Mouse (Mus musculus) lung, postnatal 4 days (tissue): ENCODE data around the gene Dnm1.

Source experiments
- DNase-seq, 2 experiments: peaks; one replicate each; pipeline ENCODE4 v3.0.0; 2021

The Dnm1 gene

DNA sequence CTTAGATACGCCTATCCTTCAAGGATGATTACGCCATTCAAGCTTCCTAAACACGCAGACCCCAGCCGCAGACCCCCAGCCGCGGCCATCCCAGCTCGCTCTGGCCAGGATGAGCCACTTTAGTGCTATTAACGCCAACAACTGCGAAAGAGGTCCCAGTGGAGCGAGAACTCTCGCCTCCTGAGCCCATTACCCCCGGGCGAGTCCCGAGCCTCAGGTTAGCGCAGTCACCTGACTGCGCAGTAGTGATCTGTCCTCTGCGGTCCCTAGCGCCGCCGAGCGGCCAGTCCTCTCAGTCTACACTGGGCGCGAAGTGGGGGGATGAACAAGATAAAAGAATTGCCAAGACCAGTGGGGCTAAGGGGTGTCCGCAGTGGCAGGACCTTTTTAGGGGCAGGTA lies 8.3 kb upstream of the Dnm1 start:
- DNase-seq, result peak; percentile 78 to 81

GRCm38 (mm10) chr2:32360741-32361140 lies 7.6 kb upstream of the Dnm1 start:
- DNase-seq, result peak; percentile 69 to 73

DNA sequence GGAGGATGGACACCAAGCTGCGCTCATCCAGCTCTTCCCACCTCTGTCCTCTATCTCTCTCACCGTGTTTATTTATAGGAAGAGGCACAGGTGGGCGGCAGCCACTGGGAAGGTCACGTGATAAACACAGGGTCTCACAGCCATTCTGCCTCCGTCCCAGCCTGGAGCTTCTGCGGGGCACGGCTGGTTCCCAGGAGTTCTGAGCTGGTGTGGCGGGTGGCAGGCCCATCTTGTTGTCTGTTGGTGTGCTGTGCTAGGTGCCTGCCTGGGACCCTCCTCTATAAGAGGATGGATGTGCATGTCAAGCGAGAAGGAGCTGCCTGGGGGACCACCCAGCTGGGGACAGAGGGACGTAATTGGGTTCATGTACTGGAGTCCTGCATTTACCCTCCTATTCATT lies 5.2 kb upstream of the Dnm1 start:
- DNase-seq, result no peak

DNA sequence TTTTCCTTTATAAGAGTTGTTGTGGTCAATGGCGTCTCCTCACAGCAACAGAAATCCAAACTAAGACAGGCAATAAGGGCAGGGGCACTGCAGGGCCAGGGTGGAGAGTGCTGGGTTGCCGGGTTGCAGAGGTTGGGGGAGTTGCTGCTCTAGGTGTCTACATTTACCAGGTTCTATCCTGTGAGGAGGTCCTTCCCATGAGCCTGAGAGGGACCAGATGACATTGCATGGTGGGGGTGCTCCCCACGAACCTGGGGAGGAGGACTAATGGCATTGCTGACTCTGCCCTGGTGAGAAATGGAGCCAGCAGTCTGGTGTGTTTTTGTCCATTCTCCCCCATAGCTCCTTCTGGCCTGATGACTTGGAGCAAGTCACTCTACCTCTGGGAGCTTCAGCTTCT lies 4.6 kb upstream of the Dnm1 start:
- no peak for DNase-seq

- no peak for DNase-seq
Observed at GRCm38 (mm10) chr2:32356216-32356615, 3.1 kb upstream of the Dnm1 start.

- DNase-seq, result no peak
Observed at GRCm38 (mm10) chr2:32354336-32354895, 1.3 kb upstream of the Dnm1 start.

- no peak for DNase-seq
Observed at GRCm38 (mm10) chr2:32353836-32354235, 698 bp upstream of the Dnm1 start.

DNA sequence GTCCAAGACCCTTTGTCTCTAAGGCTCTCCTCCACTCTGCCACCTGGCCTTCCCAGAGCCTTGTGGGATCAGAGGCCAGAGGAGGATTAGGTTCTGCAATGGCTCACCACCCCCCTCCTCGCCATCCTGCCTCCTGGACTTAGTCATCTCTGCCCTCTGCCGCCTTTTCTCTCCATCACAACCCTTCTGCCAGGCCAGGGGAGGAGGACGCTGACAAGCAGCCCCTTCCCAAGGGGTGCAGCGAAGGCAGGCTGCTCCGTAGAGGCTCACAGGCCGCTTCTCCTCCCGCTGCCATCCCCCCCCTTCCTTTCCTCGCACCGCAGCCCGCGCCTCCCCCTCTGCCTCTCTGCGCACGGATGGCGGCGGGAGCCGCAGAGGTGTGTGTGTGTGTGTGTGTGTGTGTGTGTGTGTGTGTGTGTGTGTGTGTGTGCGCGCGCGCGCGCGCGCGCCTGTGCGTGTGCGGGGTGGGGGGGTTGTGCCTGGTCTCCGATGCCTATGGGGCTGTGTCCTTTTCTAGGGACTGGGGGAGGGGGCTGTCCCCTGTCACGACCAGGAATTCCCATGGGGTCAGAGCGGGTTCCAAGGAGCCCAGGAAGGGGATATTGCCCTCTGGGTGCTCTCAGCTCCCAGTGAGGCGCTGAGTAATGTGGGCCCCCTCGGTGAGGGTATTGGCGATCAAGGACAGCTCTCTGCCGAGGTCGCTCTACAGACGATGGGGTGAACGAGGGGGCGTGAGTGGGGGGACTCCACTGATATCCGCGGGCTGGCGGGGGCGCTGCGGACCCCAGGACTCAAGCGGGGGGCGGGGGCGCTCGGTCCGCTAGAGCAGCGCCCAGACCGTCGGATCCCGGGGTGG lies 759 bp downstream of the Dnm1 start, which contains the start of gene Ciz1:
TSS of gene Ciz1 (plus strand) at position 177 of the 856 bp plus-strand sequence.
- peak in 1 of 2 experiments; percentile 24 for DNase-seq

DNA sequence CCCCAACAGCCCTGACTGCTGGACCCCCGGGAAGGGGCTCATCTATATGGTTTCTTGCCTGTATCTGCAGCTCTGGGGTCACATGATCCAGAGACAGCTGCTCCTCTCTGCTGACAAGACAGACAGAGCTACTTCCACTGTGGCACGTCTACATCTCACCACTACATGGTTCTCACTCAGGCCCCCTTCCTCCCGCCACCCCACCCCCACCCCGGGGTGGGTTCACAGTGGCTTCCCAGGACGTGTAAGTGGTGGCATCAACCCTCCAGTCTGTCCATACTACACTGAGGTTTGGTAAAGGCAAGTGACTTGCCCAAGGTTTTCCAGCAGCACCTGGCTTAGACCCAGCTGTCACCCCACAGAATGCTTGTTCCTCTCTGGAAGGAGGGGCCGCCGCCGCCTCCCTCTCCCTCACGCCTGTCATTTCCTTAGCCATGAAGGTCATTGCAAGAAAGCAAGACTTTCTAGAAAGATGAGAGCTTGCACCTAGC lies 1.6 kb downstream of the Dnm1 start:
- no peak for DNase-seq

GRCm38 (mm10) chr2:32350471-32351051 lies 2.6 kb downstream of the Dnm1 start:
- no peak for DNase-seq

- no peak for DNase-seq
Observed at GRCm38 (mm10) chr2:32349625-32350255, 3.4 kb downstream of the Dnm1 start.

DNA sequence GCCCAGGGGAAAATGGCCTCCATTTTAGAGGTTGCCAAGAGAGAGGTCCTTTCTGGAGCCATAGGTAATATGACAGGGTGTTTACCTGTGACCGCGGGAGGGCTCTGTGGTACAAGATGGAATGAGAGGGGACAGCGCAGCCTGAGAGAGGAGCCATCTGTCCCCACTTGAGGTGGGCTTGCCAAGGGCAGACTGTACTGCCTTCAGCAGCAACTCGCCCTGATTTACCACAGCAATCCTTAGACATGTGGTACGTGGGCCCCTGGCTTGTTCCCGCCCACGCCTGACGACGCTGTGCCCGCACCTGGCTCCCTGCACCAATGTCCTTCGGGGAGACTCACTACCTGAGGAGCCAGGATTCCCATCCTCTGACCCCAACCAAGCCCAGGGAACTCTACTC lies 4.8 kb downstream of the Dnm1 start:
- no peak for DNase-seq

DNA sequence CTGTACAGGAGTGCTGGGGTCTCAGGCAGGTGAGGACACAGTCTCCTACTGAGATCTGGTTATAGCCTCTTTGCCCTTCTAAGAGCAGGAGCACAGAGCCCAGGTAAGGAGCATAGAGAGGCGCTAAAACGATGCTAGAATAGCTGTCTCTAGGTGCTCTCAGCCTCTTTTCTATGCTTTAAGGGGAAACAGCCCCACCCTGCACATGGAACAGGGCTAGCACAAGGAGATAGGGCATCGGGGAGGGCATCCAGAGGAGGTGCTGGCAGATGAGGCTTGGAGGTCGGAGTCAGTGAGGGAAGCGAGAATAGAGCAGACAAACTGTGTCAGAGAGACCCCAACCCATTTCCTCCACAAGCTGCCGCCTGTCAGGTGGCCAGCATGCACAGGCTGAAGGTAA lies 6.1 kb downstream of the Dnm1 start:
- no peak for DNase-seq

- no peak for DNase-seq
Observed at GRCm38 (mm10) chr2:32344598-32345321, 8.4 kb downstream of the Dnm1 start.

DNA sequence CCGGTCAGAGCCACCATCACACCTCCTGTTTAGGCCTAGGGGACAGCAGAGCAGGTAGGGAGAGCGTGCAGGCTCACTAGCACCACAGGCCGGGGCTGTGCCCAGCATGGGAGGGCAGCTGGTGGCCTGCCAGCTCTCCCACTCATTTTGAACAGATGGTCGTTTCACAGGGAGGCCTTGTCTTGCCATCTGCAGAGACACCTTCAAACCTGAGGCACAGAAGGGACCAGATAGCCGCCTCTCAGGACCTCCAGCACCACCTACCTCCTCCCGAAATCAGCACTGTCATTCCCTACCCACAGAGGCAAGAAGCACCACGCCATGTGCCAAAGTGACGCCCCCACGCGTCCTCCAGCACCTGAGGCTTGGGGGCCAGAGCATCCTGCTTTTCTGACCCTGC lies 9.1 kb downstream of the Dnm1 start:
- DNase-seq, result no peak

DNA sequence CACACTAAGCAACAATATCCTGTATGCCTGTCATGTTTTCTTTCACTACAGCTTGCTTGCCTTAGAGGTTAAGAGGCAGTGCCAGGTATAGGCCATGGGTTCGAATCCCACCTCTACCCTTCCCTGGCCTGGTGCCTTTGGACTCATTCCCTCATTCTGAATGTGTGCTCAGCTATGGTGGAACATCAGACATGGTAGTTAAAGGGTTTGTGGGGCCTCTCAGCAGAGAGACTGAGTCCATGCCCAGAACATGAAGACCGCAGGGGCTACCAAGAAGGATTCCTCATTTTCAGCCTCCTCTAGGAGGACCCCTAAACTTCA lies 9.8 kb downstream of the Dnm1 start:
- DNase-seq, result no peak

DNA sequence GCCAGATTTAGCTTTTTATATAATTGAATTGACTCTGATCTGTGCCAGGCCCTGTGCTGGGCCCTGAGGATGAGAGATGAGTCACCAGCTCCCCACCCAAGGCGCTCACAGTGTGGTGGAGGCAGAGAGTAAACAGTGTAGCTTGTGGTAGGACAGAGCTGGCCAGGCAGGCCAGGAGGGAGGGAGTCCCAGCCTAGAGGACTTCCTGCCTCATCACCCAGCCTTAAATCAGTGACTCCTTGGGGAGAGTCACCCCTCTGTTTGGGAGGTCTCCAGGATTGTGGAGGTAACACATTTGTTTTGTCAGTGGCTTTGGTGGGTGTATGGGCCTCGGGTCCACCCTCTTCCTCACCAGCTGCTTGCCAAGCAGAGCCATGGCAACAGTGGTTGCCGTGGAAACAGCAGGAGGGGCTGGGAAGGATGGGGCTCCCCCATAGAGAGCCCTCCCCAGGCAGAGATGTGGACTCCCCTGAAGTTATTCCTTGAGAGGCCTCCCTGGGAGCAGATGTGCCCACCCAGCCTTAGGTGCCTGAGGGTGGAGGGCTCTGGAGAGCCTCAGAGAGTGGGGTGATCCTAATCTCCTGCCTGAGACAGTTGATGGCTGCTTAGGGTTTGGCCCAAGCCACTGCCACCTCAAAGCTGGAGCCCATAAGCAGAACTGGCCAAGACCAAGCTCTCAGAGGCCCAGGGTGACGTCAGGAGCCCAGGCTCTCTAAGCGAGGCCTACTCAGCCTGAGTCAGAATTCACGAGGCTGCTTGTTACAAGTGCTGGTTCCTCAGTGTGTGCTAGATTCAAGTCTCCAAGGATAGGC lies 10.4 kb downstream of the Dnm1 start:
- DNase-seq, result peak in 1 of 2 experiments; percentile 23

DNA sequence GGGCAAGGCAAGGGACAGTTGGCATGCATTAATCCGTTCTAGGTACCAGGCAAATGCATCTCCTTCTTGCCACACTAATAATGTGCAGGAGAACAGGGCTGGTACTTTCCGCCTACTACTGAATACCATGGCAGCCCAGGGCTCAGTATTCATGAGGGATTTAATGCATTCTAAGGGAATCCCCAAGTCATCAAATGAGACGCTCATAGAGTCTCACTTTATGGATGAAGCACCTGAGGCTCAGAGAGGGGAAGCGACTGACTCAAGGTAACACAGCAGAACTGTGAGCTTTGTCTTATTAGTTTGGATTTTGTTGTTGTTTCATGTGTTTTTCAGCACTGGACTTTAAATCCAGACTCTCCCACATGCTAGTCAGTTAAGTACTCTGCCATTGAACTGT lies 11.1 kb downstream of the Dnm1 start:
- DNase-seq, result no peak

GRCm38 (mm10) chr2:32341634-32341939 lies 11.6 kb downstream of the Dnm1 start:
- no peak for DNase-seq

DNA sequence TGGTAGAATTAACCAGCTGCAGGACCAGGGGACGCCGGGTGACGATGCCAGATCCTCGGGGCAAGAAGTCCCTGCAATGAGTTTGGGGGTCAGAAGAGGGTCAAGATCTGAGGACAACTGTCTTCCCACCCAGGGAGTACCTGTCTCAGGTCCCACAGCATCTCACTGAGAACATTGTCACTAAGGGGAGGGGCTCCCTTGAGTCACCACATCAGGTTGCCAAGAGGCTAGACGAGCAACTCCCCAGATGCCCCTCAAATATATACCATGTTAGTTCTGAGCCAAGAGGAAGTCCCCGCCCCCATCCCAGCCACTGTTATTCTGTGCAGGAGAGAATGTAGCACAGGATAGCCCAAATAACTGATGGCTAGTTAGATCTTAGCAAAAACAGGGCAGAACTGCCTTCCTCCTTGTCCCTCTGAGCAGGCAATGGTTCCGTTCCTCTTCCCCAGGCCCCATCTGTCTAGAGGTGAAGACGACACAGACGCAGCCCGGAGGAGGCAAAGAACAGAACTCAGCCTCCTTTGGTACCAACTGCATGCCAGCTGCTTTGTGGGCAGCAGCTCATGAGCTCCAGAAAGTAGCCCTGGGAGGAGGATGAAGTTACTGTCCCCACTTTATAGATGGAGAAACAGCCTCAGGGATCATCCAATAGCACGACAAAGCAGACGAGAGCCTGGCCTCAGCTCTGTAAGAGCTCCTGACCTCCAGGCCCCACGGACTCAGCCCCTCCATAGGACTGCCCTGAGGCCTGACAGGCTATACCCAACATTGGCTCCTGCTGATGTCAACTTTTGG lies 12.1 kb downstream of the Dnm1 start:
- no peak for DNase-seq

DNA sequence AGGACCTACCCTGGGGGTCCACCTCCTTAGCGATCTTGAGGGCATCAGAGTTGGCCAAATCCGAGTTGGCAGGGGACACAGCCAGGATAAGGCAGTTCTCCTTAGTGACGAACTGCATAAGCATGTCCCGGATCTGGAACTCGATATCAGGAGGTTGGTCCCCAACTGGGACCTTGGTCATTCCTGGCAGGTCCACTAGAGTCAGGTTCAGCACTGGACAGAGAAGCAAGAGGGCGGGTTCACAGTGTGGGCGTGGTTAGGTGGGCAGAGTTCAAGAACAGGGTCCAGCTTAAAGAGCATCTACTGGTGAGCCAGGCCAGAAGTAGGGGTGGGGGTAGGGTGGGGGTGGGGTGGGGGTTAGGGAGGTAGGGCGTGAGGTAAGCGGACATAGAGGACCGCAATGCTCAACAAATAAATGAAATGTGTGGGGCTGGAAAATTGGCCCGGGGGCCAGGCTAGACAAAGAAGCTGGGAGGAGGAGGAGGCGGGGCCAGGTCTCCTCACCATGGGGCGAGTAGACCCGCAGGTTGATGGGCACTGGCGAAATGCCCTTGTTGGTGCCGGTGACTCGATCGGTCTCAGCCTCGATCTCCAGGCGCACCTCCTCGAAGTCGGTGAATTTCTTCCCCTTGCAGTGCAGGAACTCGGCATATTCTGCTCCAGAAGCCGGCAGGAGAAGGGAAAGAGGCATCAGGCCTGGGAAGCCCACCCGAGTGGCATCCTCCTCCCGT lies 13.1 kb downstream of the Dnm1 start:
- no peak for DNase-seq
